Mouse (Mus musculus): ENCODE results near the gene Olfr1453. TPM values are rescaled to one million over a fixed set of nuclear protein-coding genes. Genes with fewer than 3 reads are reported as not detected.
"Not testable (repeated sequence)": the region's sequence is repeated elsewhere in the genome, so short reads cannot be mapped to it uniquely, and the experiment has no call there.

Olfr1453 gene
- not detected in 2 replicates for polyA plus RNA-seq (2015; fragmentation: Nextera tagmentation; extraction: Ambion mirVana)

- no peak within 1 kb of the TSS for H3K27ac ChIP-seq
- H3K4me3 ChIP-seq: no peak within 1 kb of the TSS
- H3K4me1 ChIP-seq: no peaks in the 10 kb centered on the region
- H3K9me3 ChIP-seq: peaks cover 6% of the 10 kb centered on the region; the same call in 1 of the 2 replicates
- no peak for ATAC-seq (replicated peaks)
- no peaks in the 10 kb centered on the region for H3K27me3 ChIP-seq (replicated peaks)
- H3K9ac ChIP-seq: no peak within 1 kb of the TSS
- no peaks in the 10 kb centered on the region for H3K36me3 ChIP-seq (replicated peaks)
- H3K4me2 ChIP-seq: no peak within 1 kb of the TSS
- 29% methylated on average over 1 of the region's 1 CpGs for WGBS
Observed at GRCm38 (mm10) chr19:13028227-13028626, at the start of gene Olfr1453. Gene Olfr1453, minus strand, starts transcription at chr19:13028327.

GRCm38 (mm10) chr19:13060310-13060709 lies 32.2 kb upstream of the Olfr1453 start, which contains the start of gene Olfr1454:
Gene Olfr1454, plus strand, starts transcription at chr19:13060610.
- Histone ChIP-seq H3K9me3 (peaks cover 21% of the 10 kb centered on the region), H3K36me3 (replicated peaks) (no peaks in the 10 kb centered on the region)
- WGBS: 77% methylated on average over 2 of the region's 2 CpGs

GRCm38 (mm10) chr19:12994714-12995113 lies 33.4 kb downstream of the Olfr1453 start, which contains the start of gene Olfr1451:
Gene Olfr1451, plus strand, starts transcription at chr19:12995014.
- no peaks in the 10 kb centered on the region for H3K27me3 ChIP-seq (replicated peaks)
- no peaks in the 10 kb centered on the region for H3K4me1 ChIP-seq
- H3K9me3 ChIP-seq: peaks cover 5% of the 10 kb centered on the region; the same call in 1 of the 2 replicates
- no peaks in the 10 kb centered on the region for H3K36me3 ChIP-seq (replicated peaks)
- ATAC-seq (replicated peaks): no peak
- no peak within 1 kb of the TSS for H3K4me2 ChIP-seq
- 68% methylated on average over 2 of the region's 2 CpGs for WGBS
- no peak within 1 kb of the TSS for H3K4me3 ChIP-seq
- no peak within 1 kb of the TSS for H3K27ac ChIP-seq
- no peak within 1 kb of the TSS for H3K9ac ChIP-seq

More at GRCm38 (mm10) chr19:13060310-13060709, 32.2 kb upstream of the Olfr1453 start, which contains the start of gene Olfr1454:
- no peak for ATAC-seq (replicated peaks)
- Histone ChIP-seq H3K4me2 (no peak within 1 kb of the TSS), H3K27me3 (replicated peaks) (no peaks in the 10 kb centered on the region), H3K27ac (no peak within 1 kb of the TSS), H3K4me3 (no peak within 1 kb of the TSS), H3K9ac (no peak within 1 kb of the TSS), H3K4me1 (no peaks in the 10 kb centered on the region)

GRCm38 (mm10) chr19:12992316-12992715 lies 35.8 kb downstream of the Olfr1453 start:
- not testable (repeated sequence) for ATAC-seq (replicated peaks); H3K4me1 ChIP-seq; H3K36me3 ChIP-seq (replicated peaks); H3K4me3 ChIP-seq; H3K27ac ChIP-seq; H3K9me3 ChIP-seq; H3K9ac ChIP-seq; H3K27me3 ChIP-seq (replicated peaks); H3K4me2 ChIP-seq
- 97% methylated on average over 4 of the region's 4 CpGs for WGBS

Other genes with a start within 250 kb of the Olfr1453 start
- gene Zfp91, start 232.2 kb downstream of the Olfr1453 start, polyA plus RNA-seq (2015; fragmentation: Nextera tagmentation; extraction: Ambion mirVana): 13.5 and 13.8 TPM in 2 replicates
- 1.0 TPM in 2 replicates for gene Lpxn, start 232.1 kb downstream of the Olfr1453 start, polyA plus RNA-seq (2015; fragmentation: Nextera tagmentation; extraction: Ambion mirVana)
- gene Gm5244, start 181.6 kb downstream of the Olfr1453 start, polyA plus RNA-seq (2015; fragmentation: Nextera tagmentation; extraction: Ambion mirVana): not detected in 2 replicates
- not detected in 2 replicates for gene Olfr1444, start 171.0 kb downstream of the Olfr1453 start, polyA plus RNA-seq (2015; fragmentation: Nextera tagmentation; extraction: Ambion mirVana)
- not detected in 2 replicates for gene Olfr1445, start 144.5 kb downstream of the Olfr1453 start, polyA plus RNA-seq (2015; fragmentation: Nextera tagmentation; extraction: Ambion mirVana)
- gene Olfr1446, start 134.8 kb downstream of the Olfr1453 start, polyA plus RNA-seq (2015; fragmentation: Nextera tagmentation; extraction: Ambion mirVana): not detected in 2 replicates
- not detected in 2 replicates for gene Olfr1447, start 124.6 kb downstream of the Olfr1453 start, polyA plus RNA-seq (2015; fragmentation: Nextera tagmentation; extraction: Ambion mirVana)
- gene Olfr1448, start 103.9 kb downstream of the Olfr1453 start, polyA plus RNA-seq (2015; fragmentation: Nextera tagmentation; extraction: Ambion mirVana): not detected in 2 replicates
- gene Olfr1449, start 97.5 kb downstream of the Olfr1453 start, polyA plus RNA-seq (2015; fragmentation: Nextera tagmentation; extraction: Ambion mirVana): not detected in 2 replicates
- gene Olfr1450, start 78.1 kb downstream of the Olfr1453 start, polyA plus RNA-seq (2015; fragmentation: Nextera tagmentation; extraction: Ambion mirVana): not detected in 2 replicates
- gene Olfr1451, start 33.3 kb downstream of the Olfr1453 start, polyA plus RNA-seq (2015; fragmentation: Nextera tagmentation; extraction: Ambion mirVana): not detected in 2 replicates
- not detected in 2 replicates for gene Olfr1454, start 32.3 kb upstream of the Olfr1453 start, polyA plus RNA-seq (2015; fragmentation: Nextera tagmentation; extraction: Ambion mirVana)
- gene Olfr1457, start 69.6 kb upstream of the Olfr1453 start, polyA plus RNA-seq (2015; fragmentation: Nextera tagmentation; extraction: Ambion mirVana): not detected in 2 replicates
- gene Olfr1458, start 78.4 kb upstream of the Olfr1453 start, polyA plus RNA-seq (2015; fragmentation: Nextera tagmentation; extraction: Ambion mirVana): not detected in 2 replicates
- gene Olfr1459, start 121.2 kb upstream of the Olfr1453 start, polyA plus RNA-seq (2015; fragmentation: Nextera tagmentation; extraction: Ambion mirVana): 0.03 TPM in 2 replicates
- not detected in 2 replicates for gene Olfr1461, start 134.7 kb upstream of the Olfr1453 start, polyA plus RNA-seq (2015; fragmentation: Nextera tagmentation; extraction: Ambion mirVana)
- not detected in 2 replicates for gene Olfr1462, start 157.4 kb upstream of the Olfr1453 start, polyA plus RNA-seq (2015; fragmentation: Nextera tagmentation; extraction: Ambion mirVana)
- not detected in 2 replicates for gene Olfr1463, start 203.0 kb upstream of the Olfr1453 start, polyA plus RNA-seq (2015; fragmentation: Nextera tagmentation; extraction: Ambion mirVana)